Mouse (Mus musculus): Measurements from ENCODE around the gene Stard10. TPM values are rescaled to one million over a fixed set of nuclear protein-coding genes. Genes with fewer than 3 reads are reported as not detected.
A peak's percentile ranks its signal among the peaks of the same experiment; 100 is the strongest.

The Stard10 gene
- total RNA-seq, 2 experiments from 2014 or later, result 31.4 to 32.2 TPM

GRCm38 (mm10) chr7:101356868-101357267 lies 40.0 kb downstream of the Stard10 start:
- intact Hi-C loops (cut with DNase I), result no loop called here
- no peak for DNase-seq (ENCODE audit: low spot score in 2 of 2)

- DNase-seq (ENCODE audit: low spot score in 2 of 2), result no peak
- intact Hi-C loops (cut with DNase I), result no loop called here
These were observed 43.5 kb downstream of the Stard10 start for GRCm38 (mm10) chr7:101360406-101360805.

- intact Hi-C loops (cut with DNase I), result no loop called here
- DNase-seq (ENCODE audit: low spot score in 2 of 2), result no peak
These were observed 44.1 kb downstream of the Stard10 start for GRCm38 (mm10) chr7:101361021-101361420.

- no peak for DNase-seq (ENCODE audit: low spot score in 2 of 2)
- intact Hi-C loops (cut with DNase I), result no loop called here
These were observed 44.9 kb downstream of the Stard10 start for GRCm38 (mm10) chr7:101361767-101362166.

- DNase-seq (ENCODE audit: low spot score in 2 of 2), result no peak
- intact Hi-C loops (cut with DNase I), result no loop called here
These were observed 45.9 kb downstream of the Stard10 start for GRCm38 (mm10) chr7:101362791-101363191.

- intact Hi-C loops (cut with DNase I), result no loop called here
- no peak for DNase-seq (ENCODE audit: low spot score in 2 of 2)
These were observed 47.0 kb downstream of the Stard10 start for GRCm38 (mm10) chr7:101363914-101364313.

DNA sequence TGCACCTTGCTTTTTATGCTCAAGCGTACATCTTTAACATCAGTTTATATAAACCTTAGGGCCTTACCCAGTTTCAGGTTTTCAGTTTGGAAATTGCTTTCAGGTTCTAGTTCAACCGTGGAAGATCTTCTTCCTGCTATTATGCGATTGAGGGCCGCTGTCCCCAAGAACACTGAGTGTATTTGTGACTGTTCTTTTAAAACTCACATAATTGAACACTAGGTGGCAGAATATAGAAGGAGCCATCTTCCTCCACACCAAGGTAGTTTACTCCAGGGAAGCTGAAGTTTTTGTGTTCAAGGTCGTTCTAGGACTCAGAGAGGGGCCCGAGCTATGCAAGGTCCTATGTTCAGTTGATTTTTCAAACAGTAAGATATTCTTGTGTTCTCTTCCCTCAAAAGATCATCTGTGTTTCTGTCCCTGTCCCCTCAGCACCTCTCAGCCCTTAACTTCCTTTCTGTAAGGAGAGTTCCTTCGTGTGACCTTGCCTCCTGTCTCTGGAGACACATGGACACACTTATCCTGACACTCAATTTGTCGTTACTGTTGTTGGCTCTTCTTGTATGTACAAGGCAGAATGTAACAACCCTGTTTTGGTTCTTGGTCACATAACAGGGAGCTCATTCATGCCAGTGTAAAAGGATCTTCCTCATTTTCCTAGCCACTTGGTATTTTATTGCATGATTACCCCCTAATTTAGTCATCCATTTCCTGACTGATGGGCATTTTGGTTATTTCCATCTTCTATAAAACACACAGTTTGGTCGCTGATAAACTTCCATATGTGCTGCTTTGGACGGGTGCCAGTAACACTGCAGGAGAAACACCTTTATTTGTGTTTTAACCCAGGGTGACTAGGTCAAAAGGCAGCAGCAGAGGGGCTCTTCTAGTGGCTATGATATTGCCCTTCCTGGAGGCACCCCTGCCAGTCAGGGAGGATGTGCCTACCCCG lies 51.3 kb downstream of the Stard10 start:
- intact Hi-C loops (cut with DNase I), result no loop called here

GRCm38 (mm10) chr7:101369666-101370065 lies 52.8 kb downstream of the Stard10 start:
- DNase-seq (ENCODE audit: low spot score in 2 of 2), result no peak
- intact Hi-C loops (cut with DNase I), result loop anchor here (10.0 kb wide), 1 partner anchor 455 kb away; no protein-coding TSS in a partner anchor

More for the DNA sequence above, 51.3 kb downstream of the Stard10 start:
- DNase-seq (ENCODE audit: low spot score in 2 of 2), result no peak

DNA sequence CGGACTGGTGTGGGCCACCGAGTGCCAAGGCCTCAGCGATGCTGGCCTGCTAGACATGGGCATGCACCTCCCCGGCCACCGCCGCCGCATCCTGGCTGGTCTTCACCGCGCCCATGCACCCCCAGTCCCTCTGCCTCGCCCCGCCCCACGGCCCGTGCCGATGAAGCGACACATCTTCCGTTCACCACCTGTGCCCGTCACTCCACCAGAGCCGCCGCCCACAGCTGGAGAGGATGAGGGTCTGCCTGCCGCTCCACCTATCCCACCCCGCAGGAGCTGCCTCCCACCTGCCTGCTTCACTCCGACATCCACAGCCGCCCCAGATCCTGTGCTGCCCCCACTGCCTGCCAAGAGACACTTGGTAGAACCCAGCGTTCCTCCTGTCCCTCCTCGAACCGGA lies 56.2 kb downstream of the Stard10 start:
- no peak for DNase-seq (ENCODE audit: low spot score in 2 of 2)
- intact Hi-C loops (cut with DNase I), result loop anchor here (10.0 kb wide), 1 partner anchor 458 kb away; no protein-coding TSS in a partner anchor

GRCm38 (mm10) chr7:101374155-101374554 lies 57.3 kb downstream of the Stard10 start:
- intact Hi-C loops (cut with DNase I), result loop anchor here (2.0 to 10.0 kb wide), 3 partner anchors 63 to 459 kb away; no protein-coding TSS in a partner anchor
- peak; percentile 72 to 81 for DNase-seq (ENCODE audit: low spot score in 2 of 2)

DNA sequence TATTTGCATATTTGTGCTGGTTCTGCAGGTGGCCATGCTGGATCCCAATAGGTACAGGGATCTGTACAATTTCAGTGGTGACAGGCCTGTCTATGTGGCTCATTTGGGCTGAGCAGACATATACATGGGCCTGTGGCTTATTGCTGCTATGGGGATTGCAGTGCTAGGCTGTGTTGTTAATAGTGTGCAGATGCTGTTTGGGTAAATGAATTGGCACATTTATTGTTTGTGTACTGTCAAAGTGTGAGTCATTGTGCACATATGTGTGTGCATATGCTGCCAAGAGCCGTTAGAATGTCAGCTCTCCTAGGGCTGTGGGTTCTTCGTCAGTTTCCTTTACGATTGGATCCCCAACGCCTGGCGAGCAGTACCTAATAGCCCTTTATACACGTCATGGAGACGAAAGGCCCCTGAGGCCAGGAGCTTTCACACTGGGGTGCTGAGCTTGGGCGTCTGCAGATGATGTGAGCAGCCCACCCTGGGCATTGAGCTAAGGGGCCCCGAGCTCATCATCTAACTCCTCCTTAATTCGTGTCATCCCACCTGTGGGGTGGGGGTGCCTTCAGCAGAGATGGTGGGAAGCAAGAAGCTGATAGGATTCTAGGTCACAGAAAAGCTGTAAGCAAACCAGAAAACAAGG lies 59.9 kb downstream of the Stard10 start:
- intact Hi-C loops (cut with DNase I), result loop anchor here (10.0 kb wide), 1 partner anchor 462 kb away; no protein-coding TSS in a partner anchor
- DNase-seq (ENCODE audit: low spot score in 2 of 2), result no peak

GRCm38 (mm10) chr7:101377741-101378262 lies 60.9 kb downstream of the Stard10 start:
- intact Hi-C loops (cut with DNase I), result loop anchor here (10.0 kb wide), 1 partner anchor 463 kb away; no protein-coding TSS in a partner anchor
- peak in 1 of 2 experiments; percentile 27 for DNase-seq (ENCODE audit: low spot score in 2 of 2)

DNA sequence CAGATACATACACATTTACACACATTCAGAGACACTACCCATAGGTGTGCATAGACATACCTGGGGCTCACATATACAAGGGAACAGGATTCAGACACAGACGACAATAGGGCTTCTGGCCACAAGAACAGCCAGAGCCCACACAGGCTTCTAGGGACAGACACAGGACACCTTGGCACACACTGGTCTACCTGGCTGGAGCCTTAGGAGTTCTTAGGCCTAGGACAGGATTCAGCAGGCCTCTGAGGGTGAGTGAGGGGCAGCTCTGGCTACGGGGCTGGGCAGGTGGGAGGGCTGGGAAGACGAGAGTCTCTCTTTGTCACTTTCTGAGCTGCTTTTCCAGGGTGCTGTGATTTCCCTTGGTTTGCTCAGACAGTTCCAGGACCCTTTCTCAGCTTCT lies 61.4 kb downstream of the Stard10 start:
- intact Hi-C loops (cut with DNase I), result loop anchor here (10.0 kb wide), 1 partner anchor 463 kb away; no protein-coding TSS in a partner anchor
- DNase-seq (ENCODE audit: low spot score in 2 of 2), result no peak

DNA sequence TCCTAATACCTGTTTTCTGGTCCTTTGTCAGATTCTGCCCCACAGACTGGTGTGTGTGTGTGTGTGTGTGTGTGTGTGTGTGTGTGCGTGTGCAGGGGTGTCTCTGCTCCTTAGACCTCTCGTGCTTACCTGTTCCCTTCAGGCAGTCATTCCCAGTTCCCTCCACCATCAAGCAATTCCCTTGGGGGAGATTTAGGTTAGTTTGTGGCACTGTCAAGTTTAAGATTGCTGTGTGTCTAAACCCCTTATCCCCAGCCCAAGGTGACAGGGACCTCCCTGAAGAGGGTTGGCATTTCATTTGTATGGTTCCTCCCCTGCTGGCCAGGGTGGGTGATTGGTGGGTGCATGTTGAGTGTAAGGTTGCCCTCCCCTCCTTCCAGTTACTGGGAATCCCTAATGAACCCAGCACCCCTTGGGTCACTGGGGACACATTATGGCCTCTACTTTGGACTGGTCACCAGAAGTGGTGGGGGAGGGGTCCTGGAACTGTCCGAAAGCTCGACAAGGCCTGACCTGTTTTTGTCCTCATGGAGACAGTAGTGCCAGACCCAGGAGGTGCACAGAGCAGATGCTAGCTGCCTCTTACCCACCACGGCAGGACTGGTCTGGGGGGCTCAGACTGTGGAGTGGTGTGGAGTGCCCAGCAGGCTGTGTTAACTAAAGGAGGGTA lies 62.0 kb downstream of the Stard10 start:
- intact Hi-C loops (cut with DNase I), result loop anchor here (10.0 kb wide), 1 partner anchor 464 kb away; no protein-coding TSS in a partner anchor
- DNase-seq (ENCODE audit: low spot score in 2 of 2), result no peak

- no peak for DNase-seq (ENCODE audit: low spot score in 2 of 2)
- intact Hi-C loops (cut with DNase I), result loop anchor here (10.0 kb wide), 1 partner anchor 465 kb away; no protein-coding TSS in a partner anchor
These were observed 62.8 kb downstream of the Stard10 start for GRCm38 (mm10) chr7:101379732-101380131.

DNA sequence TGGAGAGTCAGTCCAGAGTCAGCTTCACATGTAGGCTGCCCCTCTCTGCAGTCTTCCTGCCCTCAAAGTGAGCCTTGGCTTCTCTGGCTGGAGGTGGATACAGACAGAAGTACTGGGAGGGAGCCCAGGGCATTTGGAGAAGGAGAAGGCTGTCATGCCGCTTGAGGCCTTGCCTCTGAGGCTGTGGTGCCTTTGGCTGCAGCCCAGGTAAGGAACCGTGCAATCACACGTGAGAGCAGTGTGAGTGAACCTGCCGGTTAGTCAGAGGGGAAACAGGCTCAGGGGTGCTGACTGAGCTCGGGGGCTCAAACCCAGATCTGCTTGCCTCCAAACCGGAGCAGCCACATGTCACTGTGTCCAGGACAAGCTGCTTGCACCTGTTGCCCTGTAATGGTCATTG lies 64.6 kb downstream of the Stard10 start:
- intact Hi-C loops (cut with DNase I), result no loop called here
- DNase-seq (ENCODE audit: low spot score in 2 of 2), result no peak

GRCm38 (mm10) chr7:101382378-101382777 lies 65.5 kb downstream of the Stard10 start:
- DNase-seq (ENCODE audit: low spot score in 2 of 2), result peak; percentile 30 to 52

DNA sequence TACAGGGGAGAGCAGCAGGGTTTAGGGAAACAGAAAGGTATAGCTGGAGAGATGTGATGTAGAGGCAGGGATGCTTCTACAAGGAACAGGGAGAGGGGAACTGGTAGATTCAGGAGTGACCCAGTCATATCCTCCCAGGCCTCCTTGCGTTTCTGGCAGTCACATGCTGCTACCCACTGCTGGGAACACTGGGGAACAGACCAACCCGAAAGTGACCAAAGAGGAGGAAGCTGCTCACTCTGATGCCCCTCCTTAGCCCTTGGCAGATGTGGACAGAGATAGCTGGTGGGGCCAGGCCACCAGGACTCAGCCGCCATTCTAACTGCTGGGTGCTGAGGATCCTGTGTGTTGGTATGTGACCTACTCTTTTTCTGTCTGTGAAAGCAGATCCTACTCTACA lies 66.9 kb downstream of the Stard10 start:
- intact Hi-C loops (cut with DNase I), result no loop called here
- no peak for DNase-seq (ENCODE audit: low spot score in 2 of 2)

More at GRCm38 (mm10) chr7:101382378-101382777, 65.5 kb downstream of the Stard10 start:
- intact Hi-C loops (cut with DNase I), result no loop called here

GRCm38 (mm10) chr7:101384931-101385330 lies 68.0 kb downstream of the Stard10 start:
- intact Hi-C loops (cut with DNase I), result no loop called here
- DNase-seq (ENCODE audit: low spot score in 2 of 2), result no peak

Measured in left cerebral cortex, postnatal 14 days (tissue).